Mouse (Mus musculus): ENCODE results near the gene Ly75. TPM values are rescaled to one million over a fixed set of nuclear protein-coding genes. Genes with fewer than 3 reads are reported as not detected.

The Ly75 gene
- polyA plus RNA-seq, 1 experiment from 2014 or later = 1.4 TPM

DNA sequence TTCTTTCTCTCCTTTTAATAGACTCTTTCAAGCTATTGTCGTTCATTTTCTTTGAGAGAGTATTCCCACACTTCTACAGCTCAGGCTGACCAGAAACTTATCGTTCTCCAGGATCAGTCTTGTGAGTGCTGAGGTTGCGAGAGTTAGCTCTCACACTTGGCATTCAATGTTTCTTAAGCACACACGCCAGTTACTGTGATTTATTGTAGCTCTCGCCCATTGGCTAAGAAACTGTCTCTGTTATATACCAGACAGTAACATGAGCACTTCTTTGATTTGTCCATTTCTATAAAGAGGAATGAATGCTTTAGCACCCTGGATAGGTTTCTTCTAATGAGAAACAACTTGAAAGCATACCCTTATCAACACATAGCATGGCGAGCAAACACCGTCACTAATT is 15.2 kb downstream of the Ly75 start:
- Histone ChIP-seq H3K36me3 (no peaks in the 10 kb centered on the region), H3K4me3 (no peak overlapping the region), H3K9ac (replicated peaks) (no peak overlapping the region), H3K4me2 (replicated peaks) (no peak overlapping the region), H3K4me1 (no peaks in the 10 kb centered on the region; the same call in 1 of the 2 replicates), H3K27ac (replicated peaks) (no peak overlapping the region), H3K9me3 (no peaks in the 10 kb centered on the region), H3K27me3 (no peaks in the 10 kb centered on the region)
- WGBS = 94% methylated on average over 7 of the region's 7 CpGs
- no peak for ATAC-seq (ENCODE audit: low FRiP score, low read depth)

DNA sequence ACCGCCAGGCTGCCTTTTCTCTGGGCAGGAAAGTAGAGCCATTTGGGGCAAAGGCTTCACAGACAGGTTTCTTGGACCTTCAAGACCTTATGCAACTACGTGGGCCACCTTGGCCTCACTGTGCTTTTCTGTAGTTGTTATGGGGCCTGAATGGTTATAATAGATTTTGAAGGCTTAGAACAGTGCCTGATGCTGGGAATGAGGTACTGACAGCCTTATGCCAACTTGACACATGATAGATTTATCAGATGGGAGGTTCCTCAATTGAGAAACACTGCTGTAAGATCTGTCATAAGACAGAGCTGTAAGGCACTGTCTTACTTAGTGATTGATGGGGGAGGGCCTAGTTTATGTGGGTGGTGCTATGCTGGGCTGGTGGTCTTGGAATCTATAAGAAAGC is 15.9 kb downstream of the Ly75 start:
- WGBS = 97% methylated on average over 2 of the region's 2 CpGs
- Histone ChIP-seq H3K9me3 (no peaks in the 10 kb centered on the region), H3K4me3 (no peak overlapping the region), H3K4me1 (no peaks in the 10 kb centered on the region; the same call in 1 of the 2 replicates), H3K27ac (replicated peaks) (no peak overlapping the region), H3K27me3 (no peaks in the 10 kb centered on the region), H3K36me3 (no peaks in the 10 kb centered on the region), H3K9ac (replicated peaks) (no peak overlapping the region), H3K4me2 (replicated peaks) (no peak overlapping the region)
- ATAC-seq (ENCODE audit: low FRiP score, low read depth) = no peak

DNA sequence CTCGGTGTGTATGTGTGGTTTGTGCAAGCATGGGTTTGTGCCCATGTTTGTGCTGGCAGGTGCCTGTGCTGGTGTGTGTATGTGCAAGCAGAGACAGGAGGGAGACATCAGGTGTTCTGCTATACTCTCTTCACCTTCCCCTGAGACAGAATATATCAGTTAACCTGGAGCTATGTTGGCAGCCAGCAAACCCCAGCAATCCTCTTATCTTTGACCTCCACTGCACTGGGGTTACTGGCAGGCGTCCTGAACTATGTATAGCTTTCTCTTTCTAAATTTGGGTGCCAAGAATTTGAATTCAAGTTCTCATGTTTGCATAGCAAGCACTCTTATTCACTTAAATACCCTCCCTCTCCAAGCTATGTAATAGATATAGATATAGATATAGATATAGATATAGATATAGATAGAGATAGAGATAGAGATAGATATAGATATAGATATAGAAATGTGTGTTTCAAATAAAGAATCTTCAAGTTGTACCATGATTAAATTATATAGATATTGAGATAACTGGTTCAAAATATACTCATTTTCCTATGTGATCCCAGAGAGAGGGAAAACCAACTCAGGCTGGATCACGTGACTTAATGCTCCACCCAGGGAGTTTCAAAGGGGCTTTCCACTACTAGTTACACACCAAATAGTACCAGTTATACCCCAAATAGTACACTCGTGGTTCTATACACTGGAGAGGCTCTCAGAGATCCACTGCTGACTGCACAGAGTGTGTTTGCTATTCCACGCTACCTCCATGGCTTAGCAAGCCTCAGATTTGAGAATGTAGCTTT is 17.1 kb downstream of the Ly75 start:
- WGBS = 77% methylated on average over 5 of the region's 5 CpGs
- H3K4me2 ChIP-seq (replicated peaks) = no peak overlapping the region
- no peaks in the 10 kb centered on the region for H3K9me3 ChIP-seq
- H3K27ac ChIP-seq (replicated peaks) = no peak overlapping the region
- H3K9ac ChIP-seq (replicated peaks) = no peak overlapping the region
- H3K27me3 ChIP-seq = no peaks in the 10 kb centered on the region
- no peak overlapping the region for H3K4me3 ChIP-seq
- H3K36me3 ChIP-seq = no peaks in the 10 kb centered on the region
- H3K4me1 ChIP-seq = no peaks in the 10 kb centered on the region; the same call in 1 of the 2 replicates
- no peak for ATAC-seq (ENCODE audit: low FRiP score, low read depth)

DNA sequence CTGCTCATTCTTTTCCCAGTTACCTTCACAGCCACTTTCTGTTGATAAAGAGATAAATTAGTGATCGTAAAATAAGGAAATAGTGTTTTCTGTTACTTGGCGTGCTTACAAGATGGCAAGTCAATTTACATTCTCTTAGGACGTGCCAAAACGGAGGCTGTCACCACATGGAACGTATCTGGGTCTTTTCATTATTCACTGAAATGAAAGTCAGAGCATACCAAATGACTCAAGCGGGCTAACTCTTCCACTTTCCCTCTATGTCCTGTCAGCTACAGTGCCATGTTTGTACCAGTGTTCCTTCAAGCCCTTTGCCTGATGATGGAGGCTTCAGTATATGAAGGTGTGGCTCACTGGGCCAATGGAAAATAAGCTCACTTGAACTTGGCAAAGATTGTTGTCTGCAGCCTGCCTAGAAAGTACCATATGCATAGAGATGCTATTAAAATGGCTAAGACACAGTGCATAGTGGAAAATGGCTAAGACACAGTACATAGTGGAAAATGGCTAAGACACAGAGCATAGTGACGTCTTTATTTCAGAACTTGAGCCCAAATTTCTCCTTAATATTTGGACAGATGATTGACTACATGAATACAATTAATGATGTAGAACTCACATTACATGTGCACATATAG is 17.8 kb downstream of the Ly75 start:
- Histone ChIP-seq H3K4me1 (no peaks in the 10 kb centered on the region; the same call in 1 of the 2 replicates), H3K36me3 (no peaks in the 10 kb centered on the region), H3K27me3 (no peaks in the 10 kb centered on the region), H3K9me3 (no peaks in the 10 kb centered on the region), H3K4me2 (replicated peaks) (no peak overlapping the region), H3K27ac (replicated peaks) (no peak overlapping the region), H3K9ac (replicated peaks) (no peak overlapping the region), H3K4me3 (no peak overlapping the region)
- WGBS = 91% methylated on average over 7 of the region's 7 CpGs
- no peak for ATAC-seq (ENCODE audit: low FRiP score, low read depth)

DNA sequence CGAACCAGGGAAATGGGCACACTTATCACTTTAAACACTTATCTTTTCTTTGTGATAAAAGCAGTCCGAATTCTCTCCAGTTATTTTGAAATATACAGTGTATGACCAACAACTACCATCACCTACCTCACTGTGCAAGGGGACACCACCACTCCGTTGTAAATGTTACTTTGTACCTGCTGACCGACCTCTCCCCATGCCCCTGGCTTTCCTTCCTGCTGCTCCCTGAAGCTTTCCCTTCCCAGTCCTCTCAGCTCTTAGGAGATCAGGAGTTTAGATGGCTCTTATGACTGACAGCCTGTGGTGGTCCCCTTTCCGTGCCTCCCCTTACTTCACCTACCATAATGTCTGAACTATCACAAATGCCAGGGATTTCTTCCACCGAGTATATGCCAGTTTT is 21.0 kb downstream of the Ly75 start:
- no peak overlapping the region for H3K4me3 ChIP-seq
- H3K4me1 ChIP-seq = no peaks in the 10 kb centered on the region
- H3K27ac ChIP-seq (replicated peaks) = no peak overlapping the region
- no peak overlapping the region for H3K4me2 ChIP-seq (replicated peaks)
- no peak overlapping the region for H3K9ac ChIP-seq (replicated peaks)
- no peaks in the 10 kb centered on the region for H3K36me3 ChIP-seq
- no peak for ATAC-seq (ENCODE audit: low FRiP score, low read depth)
- H3K27me3 ChIP-seq = no peaks in the 10 kb centered on the region
- 92% methylated on average over 6 of the region's 6 CpGs for WGBS
- H3K9me3 ChIP-seq = no peaks in the 10 kb centered on the region

GRCm38 (mm10) chr2:60359796-60360195 is 23.3 kb downstream of the Ly75 start:
- ATAC-seq (ENCODE audit: low FRiP score, low read depth) = no peak
- no peak overlapping the region for H3K4me2 ChIP-seq (replicated peaks)
- peaks cover 7% of the 10 kb centered on the region; the same call in 1 of the 2 replicates for H3K4me1 ChIP-seq
- no peaks in the 10 kb centered on the region for H3K9me3 ChIP-seq
- no peaks in the 10 kb centered on the region for H3K27me3 ChIP-seq
- no peaks in the 10 kb centered on the region for H3K36me3 ChIP-seq
- no peak overlapping the region for H3K9ac ChIP-seq (replicated peaks)
- 94% methylated on average over 3 of the region's 3 CpGs for WGBS
- no peak overlapping the region for H3K27ac ChIP-seq (replicated peaks)
- no peak overlapping the region for H3K4me3 ChIP-seq

DNA sequence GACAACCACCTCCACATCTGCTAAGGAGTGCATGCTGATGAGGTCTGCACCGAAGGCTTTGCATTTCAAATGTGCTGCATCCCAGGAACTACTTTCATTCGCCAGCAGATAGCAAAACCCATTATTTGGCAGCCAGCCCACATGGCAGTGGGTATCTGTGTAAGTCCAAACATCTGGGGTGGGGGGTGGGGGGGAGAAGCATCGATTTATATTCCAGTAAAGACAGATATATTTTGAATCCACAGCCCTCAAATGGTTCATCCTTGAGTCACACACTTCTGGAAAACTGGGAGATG is 27.8 kb downstream of the Ly75 start:
- ATAC-seq (ENCODE audit: low FRiP score, low read depth) = no peak
- Histone ChIP-seq H3K9me3 (no peaks in the 10 kb centered on the region), H3K9ac (replicated peaks) (no peak overlapping the region), H3K4me1 (peaks cover 8% of the 10 kb centered on the region; the same call in 1 of the 2 replicates), H3K27me3 (no peaks in the 10 kb centered on the region), H3K4me3 (peak overlapping the region; percentile 21; the same call in 1 of the 2 replicates), H3K27ac (replicated peaks) (no peak overlapping the region), H3K36me3 (no peaks in the 10 kb centered on the region), H3K4me2 (replicated peaks) (peak overlapping the region; percentile 39)
- 26% methylated on average over 3 of the region's 3 CpGs for WGBS

GRCm38 (mm10) chr2:60354541-60355387 is 28.3 kb downstream of the Ly75 start:
- Histone ChIP-seq H3K36me3 (no peaks in the 10 kb centered on the region), H3K27ac (replicated peaks) (no peak overlapping the region), H3K9ac (replicated peaks) (no peak overlapping the region), H3K4me2 (replicated peaks) (peak overlapping the region; percentile 39), H3K27me3 (no peaks in the 10 kb centered on the region), H3K9me3 (no peaks in the 10 kb centered on the region), H3K4me1 (peaks cover 8% of the 10 kb centered on the region; the same call in 1 of the 2 replicates), H3K4me3 (peak overlapping the region; percentile 21; the same call in 1 of the 2 replicates)
- WGBS = 55% methylated on average over 18 of the region's 18 CpGs
- ATAC-seq (ENCODE audit: low FRiP score, low read depth) = no peak

DNA sequence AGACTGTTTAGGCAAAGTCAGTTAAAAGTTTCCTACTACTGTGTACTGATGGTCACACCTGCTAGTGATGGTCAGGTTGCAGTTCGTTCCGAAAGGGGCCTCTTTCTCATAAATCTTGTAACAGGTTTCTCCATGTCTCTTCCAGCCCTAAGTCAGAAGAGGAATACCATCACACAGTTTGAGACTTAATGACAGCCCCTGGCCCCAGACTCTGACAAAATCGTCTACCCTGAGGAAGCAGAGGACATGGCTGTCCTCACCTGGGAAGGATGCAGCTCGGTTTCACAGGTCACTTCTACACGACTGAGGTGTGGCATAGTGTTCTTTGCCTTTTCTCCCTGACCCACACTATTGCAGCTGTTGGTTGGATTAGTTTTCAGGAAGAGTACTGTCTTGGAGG is 30.8 kb downstream of the Ly75 start:
- ATAC-seq (ENCODE audit: low FRiP score, low read depth) = no peak
- H3K4me2 ChIP-seq (replicated peaks) = no peak overlapping the region
- H3K4me1 ChIP-seq = peaks cover 8% of the 10 kb centered on the region; the same call in 1 of the 2 replicates
- WGBS = 90% methylated on average over 5 of the region's 5 CpGs
- no peaks in the 10 kb centered on the region for H3K9me3 ChIP-seq
- no peak overlapping the region for H3K4me3 ChIP-seq
- H3K9ac ChIP-seq (replicated peaks) = no peak overlapping the region
- no peaks in the 10 kb centered on the region for H3K36me3 ChIP-seq
- H3K27ac ChIP-seq (replicated peaks) = no peak overlapping the region
- H3K27me3 ChIP-seq = peaks cover 8% of the 10 kb centered on the region

GRCm38 (mm10) chr2:60351781-60352180 is 31.3 kb downstream of the Ly75 start:
- Histone ChIP-seq H3K4me2 (replicated peaks) (no peak overlapping the region), H3K4me3 (no peak overlapping the region), H3K9ac (replicated peaks) (no peak overlapping the region), H3K36me3 (no peaks in the 10 kb centered on the region), H3K27ac (replicated peaks) (no peak overlapping the region), H3K27me3 (peaks cover 8% of the 10 kb centered on the region), H3K9me3 (no peaks in the 10 kb centered on the region), H3K4me1 (peaks cover 8% of the 10 kb centered on the region; the same call in 1 of the 2 replicates)
- 85% methylated on average over 8 of the region's 8 CpGs for WGBS
- no peak for ATAC-seq (ENCODE audit: low FRiP score, low read depth)

GRCm38 (mm10) chr2:60347875-60348274 is 35.2 kb downstream of the Ly75 start:
- H3K4me2 ChIP-seq (replicated peaks) = no peak overlapping the region
- WGBS = 93% methylated on average over 7 of the region's 7 CpGs
- no peak overlapping the region for H3K27ac ChIP-seq (replicated peaks)
- H3K4me1 ChIP-seq = peaks cover 9% of the 10 kb centered on the region; the same call in 1 of the 2 replicates
- no peaks in the 10 kb centered on the region for H3K9me3 ChIP-seq
- peaks cover 20% of the 10 kb centered on the region for H3K27me3 ChIP-seq
- no peaks in the 10 kb centered on the region for H3K36me3 ChIP-seq
- ATAC-seq (ENCODE audit: low FRiP score, low read depth) = no peak
- H3K4me3 ChIP-seq = no peak overlapping the region
- no peak overlapping the region for H3K9ac ChIP-seq (replicated peaks)

- Histone ChIP-seq H3K4me1 (peaks cover 9% of the 10 kb centered on the region; the same call in 1 of the 2 replicates), H3K9ac (replicated peaks) (no peak overlapping the region), H3K4me3 (no peak overlapping the region), H3K4me2 (replicated peaks) (no peak overlapping the region), H3K27me3 (peaks cover 25% of the 10 kb centered on the region), H3K9me3 (no peaks in the 10 kb centered on the region), H3K27ac (replicated peaks) (no peak overlapping the region), H3K36me3 (no peaks in the 10 kb centered on the region)
- 55% methylated on average over 8 of the region's 8 CpGs for WGBS
- no peak for ATAC-seq (ENCODE audit: low FRiP score, low read depth)
Observed at GRCm38 (mm10) chr2:60346531-60346930, 36.6 kb downstream of the Ly75 start.

Measured in midbrain, embryonic 12.5 days (tissue).